Mouse (Mus musculus) intestine, embryonic 14.5 days (tissue): ENCODE data around the gene Knl1. TPM values are rescaled to one million over a fixed set of nuclear protein-coding genes. Genes with fewer than 3 reads are reported as not detected.

ENCODE experiments used
- ATAC-seq: fragments of 200-750 bp; cut with Nextera tagmentation; replicated peaks from 2 replicates; pipeline ENCODE4 v1.8.0; 2017; ENCODE audit warnings: low read depth, moderate number of reproducible peaks, moderate TSS enrichment, moderate library complexity; ENCODE audit not compliant: low FRiP score, low TSS enrichment
- DNase-seq: peaks from one replicate; pipeline ENCODE4 v3.0.0-alpha.2; 2018; ENCODE audit warnings: low spot score
- H3K27ac ChIP-seq: fragments of 300-500 bp; sonication (generic); 2 replicates; pipeline ENCODE4 v1.5.1; 2014; ENCODE audit warnings: low read depth, mild to moderate bottlenecking, control low read depth
- H3K27me3 ChIP-seq: fragments of 300-500 bp; sonication (generic); replicated peaks from 2 replicates; pipeline ENCODE4 v1.6.1; 2014; ENCODE audit warnings: low read length, control low read depth; ENCODE audit not compliant: control insufficient read depth, insufficient read depth
- H3K36me3 ChIP-seq: fragments of 300-500 bp; sonication (generic); 2 replicates; pipeline ENCODE4 v1.6.1; 2014; ENCODE audit warnings: low read length, control low read depth; ENCODE audit not compliant: control insufficient read depth, insufficient read depth
- H3K4me1 ChIP-seq: fragments of 300-500 bp; sonication (generic); replicated peaks from 2 replicates; pipeline ENCODE4 v1.6.1; 2014; ENCODE audit warnings: low read length, control low read depth, mixed read lengths; ENCODE audit not compliant: control insufficient read depth, insufficient read depth
- H3K4me2 ChIP-seq: fragments of 300-500 bp; sonication (generic); 2 replicates; pipeline ENCODE4 v1.6.1; 2014; ENCODE audit warnings: low read length
- H3K4me3 ChIP-seq: fragments of 300-500 bp; sonication (generic); 2 replicates; pipeline ENCODE4 v1.5.1; 2014; ENCODE audit warnings: low read depth, low read length, control low read depth, mixed read lengths
- H3K9ac ChIP-seq: fragments of 300-500 bp; sonication (generic); 2 replicates; pipeline ENCODE4 v1.6.1; 2014; ENCODE audit warnings: mild to moderate bottlenecking, low read length
- H3K9me3 ChIP-seq: fragments of 300-500 bp; sonication (generic); 2 replicates; pipeline ENCODE4 v1.6.1; 2016; ENCODE audit warnings: low read length, control low read depth; ENCODE audit not compliant: control insufficient read depth
- WGBS: fragments of 180-500 bp; shearing (Covaris S2); extraction: QIAGEN DNeasy Blood & Tissue Kit; methylation state at CpG from one replicate; pipeline ENCODE4 v1.1.7; 2014; 5-methylcytosine and 5-hydroxymethylcytosine counted together
- polyA plus RNA-seq: library from polyadenylated mRNA; unstranded; fragments of >200 nt; fragmentation: Nextera tagmentation; extraction: Ambion mirVana; gene quantifications from 2 replicates; pipeline ENCODE4 v1.2.1, GENCODE M21; 2014

Gene Knl1
- polyA plus RNA-seq, 1 experiment from 2014 or later = 46.5 TPM

DNA sequence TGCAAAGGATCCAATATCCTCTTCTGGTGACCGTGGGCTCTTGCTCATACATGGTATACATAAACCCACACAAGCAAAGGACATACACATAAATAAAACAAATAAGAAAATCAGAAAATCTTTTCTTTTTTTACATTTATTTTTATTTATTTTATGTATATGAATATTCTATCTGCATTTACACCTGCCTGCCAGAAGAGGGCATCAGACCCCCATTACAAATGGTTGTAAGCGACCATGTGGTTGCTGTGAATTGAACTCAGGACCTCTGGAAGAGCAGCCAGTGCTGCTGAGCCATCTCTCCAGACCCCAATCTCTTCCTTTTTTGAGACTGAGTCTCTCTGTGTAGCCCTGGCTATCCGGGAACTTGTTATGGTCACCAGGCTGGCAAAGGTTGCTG, 29.3 kb upstream of the Knl1 start:
- DNase-seq = no peak
- no peaks in the 10 kb centered on the region; the same call in 1 of the 2 replicates for H3K4me1 ChIP-seq
- no peak overlapping the region for H3K4me3 ChIP-seq
- no peaks in the 10 kb centered on the region for H3K9me3 ChIP-seq
- no peak overlapping the region for H3K9ac ChIP-seq
- WGBS = 89% methylated on average over 3 of the region's 3 CpGs
- H3K4me2 ChIP-seq = no peak overlapping the region
- H3K27ac ChIP-seq = no peak overlapping the region
- H3K36me3 ChIP-seq = peaks cover 41% of the 10 kb centered on the region
- no peak for ATAC-seq
- H3K27me3 ChIP-seq = no peaks in the 10 kb centered on the region

DNA sequence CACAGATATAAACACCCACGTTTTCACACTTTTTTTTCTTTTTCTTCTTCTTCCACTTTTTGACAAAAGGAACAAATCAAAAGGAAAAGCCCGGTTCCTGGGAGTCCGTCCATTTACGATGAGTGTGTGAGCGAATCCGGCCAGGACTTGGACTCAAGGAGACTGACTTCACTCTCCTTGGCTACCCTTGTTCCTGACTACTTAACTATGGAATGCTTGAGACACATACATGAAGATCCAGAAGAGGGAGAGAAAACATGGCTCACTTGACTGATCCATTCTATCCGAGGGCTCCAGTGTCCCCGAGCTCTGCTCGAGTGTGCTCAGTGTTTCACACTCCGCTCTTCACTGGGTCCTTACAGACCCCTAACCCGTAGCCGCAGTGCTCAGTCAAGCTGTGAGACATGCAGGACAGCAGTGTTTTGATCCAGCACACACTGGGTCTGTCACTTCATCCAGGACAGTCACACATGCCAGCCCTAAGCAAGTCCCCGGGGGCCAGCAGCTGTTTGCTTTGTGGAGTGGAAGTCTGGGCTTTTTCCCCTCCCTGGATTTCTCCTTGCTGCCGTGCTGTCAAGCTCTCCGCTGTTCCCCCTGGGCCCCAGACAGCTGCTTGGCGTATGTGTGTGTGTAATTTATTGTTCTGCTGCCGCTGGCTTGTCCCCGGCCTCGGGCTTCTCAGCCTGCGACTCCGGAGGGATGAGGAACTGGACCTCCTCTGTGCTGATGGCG, 28.4 kb upstream of the Knl1 start:
- ATAC-seq = peak; percentile 50
- no peaks in the 10 kb centered on the region; the same call in 1 of the 2 replicates for H3K4me1 ChIP-seq
- H3K9ac ChIP-seq = no peak overlapping the region
- no peaks in the 10 kb centered on the region for H3K27me3 ChIP-seq
- H3K4me2 ChIP-seq = peak overlapping the region; percentile 2
- DNase-seq = peak; percentile 71
- no peak overlapping the region for H3K4me3 ChIP-seq
- 42% methylated on average over 22 of the region's 22 CpGs for WGBS
- peaks cover 45% of the 10 kb centered on the region for H3K36me3 ChIP-seq
- peak overlapping the region; percentile 57 for H3K27ac ChIP-seq
- H3K9me3 ChIP-seq = no peaks in the 10 kb centered on the region

DNA sequence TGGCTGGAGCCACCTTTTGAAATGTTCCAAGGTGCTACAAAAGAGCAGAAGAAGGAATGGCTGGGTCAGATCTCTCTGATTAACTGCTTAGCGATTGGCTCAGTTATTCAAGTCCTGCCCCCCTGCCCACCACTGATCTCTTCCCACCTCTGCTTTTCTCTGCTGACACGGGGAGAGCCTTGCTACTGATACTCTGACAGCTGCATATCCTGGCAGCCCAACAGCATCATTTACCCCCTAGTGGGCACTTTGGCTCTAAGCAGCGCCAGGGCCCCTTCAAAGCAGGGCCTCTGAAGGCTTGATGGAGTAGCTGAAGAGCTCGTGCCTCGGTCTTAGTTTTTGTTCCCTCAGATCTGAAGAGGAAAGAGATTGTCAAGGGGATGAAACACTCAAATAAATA, 27.8 kb upstream of the Knl1 start:
- ATAC-seq (no peak), DNase-seq (no peak)
- Histone ChIP-seq H3K4me2 (peak overlapping the region; percentile 2), H3K4me3 (no peak overlapping the region), H3K36me3 (peaks cover 48% of the 10 kb centered on the region), H3K9ac (no peak overlapping the region), H3K4me1 (no peaks in the 10 kb centered on the region; the same call in 1 of the 2 replicates), H3K9me3 (no peaks in the 10 kb centered on the region), H3K27me3 (no peaks in the 10 kb centered on the region), H3K27ac (peak overlapping the region; percentile 57; the same call in 1 of the 2 replicates)
- 15% methylated on average over 5 of the region's 5 CpGs for WGBS

- no peaks in the 10 kb centered on the region; the same call in 1 of the 2 replicates for H3K4me1 ChIP-seq
- no peaks in the 10 kb centered on the region for H3K27me3 ChIP-seq
- no peaks in the 10 kb centered on the region for H3K9me3 ChIP-seq
- no peak overlapping the region for H3K4me2 ChIP-seq
- no peak overlapping the region for H3K9ac ChIP-seq
- H3K27ac ChIP-seq = no peak overlapping the region; the same call in 1 of the 2 replicates
- no peak overlapping the region for H3K4me3 ChIP-seq
- DNase-seq (no peak), ATAC-seq (no peak)
- H3K36me3 ChIP-seq = peaks cover 51% of the 10 kb centered on the region
- 62% methylated on average over 4 of the region's 4 CpGs for WGBS
Observed at GRCm38 (mm10) chr2:119019538-119019937, 27.4 kb upstream of the Knl1 start.

DNA sequence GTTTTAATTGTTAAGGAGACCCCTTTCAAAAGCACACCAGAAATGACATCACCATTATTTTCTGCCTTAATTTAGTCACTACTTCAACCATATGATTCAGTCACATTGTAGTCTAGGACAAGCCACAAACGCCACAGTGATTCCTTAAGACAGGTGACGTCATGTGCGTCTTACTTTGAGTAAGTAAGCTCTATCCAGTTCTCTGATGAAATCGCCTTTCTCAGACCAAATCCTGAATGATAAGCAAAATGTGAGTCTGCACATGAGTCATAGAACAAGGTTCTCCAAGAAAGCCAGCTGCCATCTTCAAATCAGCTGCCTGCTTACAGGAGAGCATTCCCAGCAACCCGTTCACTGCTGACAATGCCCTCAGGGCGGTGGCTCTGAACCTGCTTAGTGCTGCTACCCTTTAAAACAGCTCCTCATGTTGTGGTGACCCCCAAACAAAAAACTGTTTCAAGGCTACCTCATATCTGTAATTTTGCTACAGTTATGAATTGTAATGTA, 23.7 kb upstream of the Knl1 start:
- Histone ChIP-seq H3K4me1 (no peaks in the 10 kb centered on the region; the same call in 1 of the 2 replicates), H3K27me3 (no peaks in the 10 kb centered on the region), H3K9ac (no peak overlapping the region), H3K36me3 (peaks cover 52% of the 10 kb centered on the region), H3K4me2 (no peak overlapping the region), H3K27ac (no peak overlapping the region), H3K9me3 (no peaks in the 10 kb centered on the region), H3K4me3 (no peak overlapping the region)
- WGBS = 93% methylated on average over 6 of the region's 6 CpGs
- DNase-seq (no peak), ATAC-seq (no peak)

DNA sequence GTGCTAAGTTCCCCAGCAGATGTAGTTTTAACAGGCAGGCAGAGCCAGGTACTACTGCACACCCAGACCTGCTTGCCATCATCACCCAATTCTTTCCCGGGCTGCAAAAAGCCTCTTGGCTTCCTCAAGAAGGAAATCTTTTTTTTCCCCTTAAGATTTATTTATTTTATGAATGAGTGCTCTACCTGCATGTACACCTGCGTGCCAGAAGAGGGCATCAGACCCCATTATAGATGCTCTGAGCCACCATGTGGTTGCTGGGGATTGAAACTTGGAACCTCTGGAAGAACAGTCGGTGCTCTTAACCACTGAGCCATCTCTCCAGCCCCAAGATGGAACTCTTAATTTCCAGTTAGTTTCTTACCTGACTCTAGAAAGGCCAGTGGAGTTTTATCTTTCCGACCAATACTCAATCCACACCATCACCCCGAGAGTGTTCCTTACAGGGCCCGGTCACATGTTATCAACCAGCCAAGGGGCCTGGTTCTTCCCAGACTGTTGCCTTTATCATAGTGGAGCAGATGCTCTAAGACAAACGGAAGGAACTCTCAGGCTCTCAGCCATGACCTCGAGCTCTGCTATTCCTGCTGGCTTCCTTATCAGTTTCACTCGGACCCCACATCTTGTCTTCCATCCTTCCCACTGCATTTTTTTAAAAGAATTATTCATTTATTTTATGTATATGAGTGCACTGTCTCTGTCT, 22.2 kb upstream of the Knl1 start:
- no peak overlapping the region for H3K9ac ChIP-seq
- no peak for DNase-seq
- peaks cover 46% of the 10 kb centered on the region for H3K36me3 ChIP-seq
- no peak for ATAC-seq
- no peaks in the 10 kb centered on the region for H3K9me3 ChIP-seq
- H3K27me3 ChIP-seq = no peaks in the 10 kb centered on the region
- no peak overlapping the region for H3K27ac ChIP-seq
- H3K4me2 ChIP-seq = no peak overlapping the region
- H3K4me3 ChIP-seq = no peak overlapping the region
- peaks cover 8% of the 10 kb centered on the region for H3K4me1 ChIP-seq
- 73% methylated on average over 9 of the region's 9 CpGs for WGBS

DNA sequence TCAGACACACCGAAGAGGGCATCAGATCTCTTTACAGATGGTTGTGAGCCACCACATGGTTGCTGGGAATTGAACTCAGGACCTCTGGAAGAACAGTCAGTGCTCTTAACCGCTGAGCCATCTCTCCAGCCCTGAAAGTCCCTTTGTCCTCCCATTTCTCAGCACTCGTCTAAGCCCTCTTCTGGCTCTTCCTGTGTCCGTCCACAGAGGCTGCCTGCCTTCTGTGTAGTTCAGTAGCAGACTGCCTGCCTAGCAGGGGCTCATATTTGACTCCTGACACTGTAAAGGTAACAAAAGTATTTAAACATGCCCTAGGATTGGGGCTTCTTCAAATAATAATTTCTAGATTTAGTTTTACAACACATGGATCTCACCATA, 21.7 kb upstream of the Knl1 start:
- H3K36me3 ChIP-seq = peaks cover 45% of the 10 kb centered on the region
- H3K4me2 ChIP-seq = no peak overlapping the region
- H3K27ac ChIP-seq = no peak overlapping the region
- ATAC-seq (no peak), DNase-seq (no peak)
- 83% methylated on average over 4 of the region's 4 CpGs for WGBS
- H3K9ac ChIP-seq = no peak overlapping the region
- no peaks in the 10 kb centered on the region for H3K9me3 ChIP-seq
- peaks cover 8% of the 10 kb centered on the region for H3K4me1 ChIP-seq
- no peaks in the 10 kb centered on the region for H3K27me3 ChIP-seq
- H3K4me3 ChIP-seq = no peak overlapping the region

GRCm38 (mm10) chr2:119026951-119027350, 20.0 kb upstream of the Knl1 start:
- H3K27me3 ChIP-seq = no peaks in the 10 kb centered on the region
- H3K9me3 ChIP-seq = no peaks in the 10 kb centered on the region
- H3K27ac ChIP-seq = no peak overlapping the region
- H3K4me1 ChIP-seq = peaks cover 8% of the 10 kb centered on the region
- no peak overlapping the region for H3K4me3 ChIP-seq
- ATAC-seq = no peak
- H3K9ac ChIP-seq = no peak overlapping the region
- H3K36me3 ChIP-seq = peaks cover 29% of the 10 kb centered on the region
- H3K4me2 ChIP-seq = no peak overlapping the region
- DNase-seq = no peak
- 96% methylated on average over 4 of the region's 4 CpGs for WGBS
